Mouse (Mus musculus) lung, postnatal 0 days (tissue): Measurements from ENCODE around the gene Veph1. TPM values are rescaled to one million over a fixed set of nuclear protein-coding genes. Genes with fewer than 3 reads are reported as not detected.

Source experiments
- ATAC-seq: fragments of 200-750 bp; cut with Nextera tagmentation; 2 replicates; pipeline ENCODE4 v1.8.0; 2017; ENCODE audit warnings: moderate library complexity
- DNase-seq: peaks from one replicate; pipeline ENCODE4 v3.0.0-alpha.2; 2016; ENCODE audit warnings: low spot score
- H3K27ac ChIP-seq: fragments of 300-500 bp; sonication (generic); 2 replicates; pipeline ENCODE4 v1.5.1; 2014; ENCODE audit warnings: antibody characterized with exemption, mild to moderate bottlenecking, low read length, mixed read lengths
- H3K27me3 ChIP-seq: fragments of 300-500 bp; sonication (generic); replicated peaks from 2 replicates; pipeline ENCODE4 v1.6.1; 2014; ENCODE audit warnings: low read length, mixed read lengths; ENCODE audit not compliant: insufficient read depth
- H3K36me3 ChIP-seq: fragments of 300-500 bp; sonication (generic); 2 replicates; pipeline ENCODE4 v1.6.1; 2014; ENCODE audit warnings: low read length, mixed read lengths; ENCODE audit not compliant: insufficient read depth
- H3K4me1 ChIP-seq: fragments of 300-500 bp; sonication (generic); 2 replicates; pipeline ENCODE4 v1.6.1; 2014; ENCODE audit warnings: antibody characterized with exemption, low read depth, low read length, mixed read lengths; ENCODE audit not compliant: insufficient read depth
- H3K4me2 ChIP-seq: fragments of 300-500 bp; sonication (generic); replicated peaks from 2 replicates; pipeline ENCODE4 v1.6.1; 2014; ENCODE audit warnings: low read depth, mild to moderate bottlenecking, low read length, moderate library complexity, mixed read lengths
- H3K4me3 ChIP-seq: fragments of 300-500 bp; sonication (generic); 2 replicates; pipeline ENCODE4 v1.5.1; 2014; ENCODE audit warnings: low read depth, low read length
- H3K9ac ChIP-seq: fragments of 300-500 bp; sonication (generic); replicated peaks from 2 replicates; pipeline ENCODE4 v1.6.1; 2014; ENCODE audit warnings: low read depth, mild to moderate bottlenecking
- H3K9me3 ChIP-seq: fragments of 300-500 bp; sonication (generic); 2 replicates; pipeline ENCODE4 v1.6.1; 2016; ENCODE audit warnings: low read length, mixed read lengths
- CTCF ChIP-seq: IDR thresholded peaks from 2 replicates; pipeline ENCODE4 v1.5.1; 2016; ENCODE audit warnings: antibody characterized with exemption, mild to moderate bottlenecking
- EP300 ChIP-seq: IDR thresholded peaks from 2 replicates; pipeline ENCODE4 v1.6.1; 2016; ENCODE audit warnings: antibody characterized with exemption, mild to moderate bottlenecking, control low read depth
- WGBS: fragments of 180-500 bp; shearing (Covaris S2); extraction: QIAGEN DNeasy Blood & Tissue Kit; methylation state at CpG from one replicate; pipeline ENCODE4 v1.1.7; 2014; 5-methylcytosine and 5-hydroxymethylcytosine counted together
- polyA plus RNA-seq: library from polyadenylated mRNA; unstranded; fragments of >200 nt; fragmentation: Nextera tagmentation; extraction: Ambion mirVana; gene quantifications from 2 replicates; pipeline ENCODE4 v1.2.1, GENCODE M21; 2015

Gene Veph1
- polyA plus RNA-seq, 1 experiment from 2014 or later: 3.0 TPM

- no peak overlapping the region for H3K4me3 ChIP-seq
- DNase-seq (peak; percentile 51), ATAC-seq (peak; percentile 21; the same call in 1 of the 2 replicates)
- TF ChIP-seq CTCF (no peak), EP300 (0 out of 2 replicates have a peak, but pooled peaks have one; percentile 13)
- no peak overlapping the region for H3K27ac ChIP-seq
- H3K4me1 ChIP-seq: no peaks in the 10 kb centered on the region
- H3K9ac ChIP-seq: no peak overlapping the region
- no peaks in the 10 kb centered on the region for H3K9me3 ChIP-seq
- H3K4me2 ChIP-seq: no peak overlapping the region
- no peaks in the 10 kb centered on the region for H3K36me3 ChIP-seq
- WGBS: 39% methylated on average over 8 of the region's 8 CpGs
- 0 out of 2 replicates have a peak, but pooled peaks cover 4% of the 10 kb centered on the region for H3K27me3 ChIP-seq
Measured at GRCm38 (mm10) chr3:66215759-66216158, 80.9 kb downstream of the Veph1 start.

- TF ChIP-seq EP300: no peak
- TF ChIP-seq CTCF: no peak
- 92% methylated on average over 1 of the region's 1 CpGs for WGBS
- Histone ChIP-seq H3K9ac (no peak overlapping the region), H3K4me1 (no peaks in the 10 kb centered on the region), H3K4me2 (no peak overlapping the region), H3K9me3 (no peaks in the 10 kb centered on the region), H3K27me3 (no peaks in the 10 kb centered on the region), H3K27ac (no peak overlapping the region), H3K4me3 (no peak overlapping the region), H3K36me3 (no peaks in the 10 kb centered on the region)
- no peak for ATAC-seq
- DNase-seq: no peak
Measured at GRCm38 (mm10) chr3:66213524-66213923, 83.1 kb downstream of the Veph1 start.

GRCm38 (mm10) chr3:66208836-66209573 is 87.6 kb downstream of the Veph1 start:
- TF ChIP-seq CTCF: no peak
- no peak for TF ChIP-seq EP300
- no peaks in the 10 kb centered on the region for H3K27me3 ChIP-seq
- DNase-seq (no peak), ATAC-seq (no peak)
- no peak overlapping the region for H3K9ac ChIP-seq
- no peaks in the 10 kb centered on the region for H3K36me3 ChIP-seq
- no peak overlapping the region for H3K27ac ChIP-seq
- H3K4me3 ChIP-seq: no peak overlapping the region
- H3K4me1 ChIP-seq: no peaks in the 10 kb centered on the region
- H3K9me3 ChIP-seq: no peaks in the 10 kb centered on the region
- no peak overlapping the region for H3K4me2 ChIP-seq
- WGBS: 69% methylated on average over 4 of the region's 4 CpGs

GRCm38 (mm10) chr3:66193910-66194562 is 102.6 kb downstream of the Veph1 start:
- no peaks in the 10 kb centered on the region for H3K9me3 ChIP-seq
- TF ChIP-seq CTCF: no peak
- TF ChIP-seq EP300: no peak
- no peaks in the 10 kb centered on the region for H3K36me3 ChIP-seq
- H3K9ac ChIP-seq: no peak overlapping the region
- 72% methylated on average over 3 of the region's 3 CpGs for WGBS
- ATAC-seq (no peak), DNase-seq (no peak)
- H3K27ac ChIP-seq: no peak overlapping the region
- H3K4me1 ChIP-seq: no peaks in the 10 kb centered on the region
- H3K4me2 ChIP-seq: no peak overlapping the region
- H3K27me3 ChIP-seq: no peaks in the 10 kb centered on the region
- H3K4me3 ChIP-seq: no peak overlapping the region

- H3K4me2 ChIP-seq: no peak overlapping the region
- ATAC-seq: no peak
- H3K4me1 ChIP-seq: no peaks in the 10 kb centered on the region
- no peaks in the 10 kb centered on the region for H3K36me3 ChIP-seq
- no peak overlapping the region for H3K9ac ChIP-seq
- WGBS: 69% methylated on average over 2 of the region's 2 CpGs
- H3K4me3 ChIP-seq: no peak overlapping the region
- H3K27ac ChIP-seq: no peak overlapping the region
- no peaks in the 10 kb centered on the region for H3K9me3 ChIP-seq
- TF ChIP-seq CTCF (0 out of 2 replicates have a peak, but pooled peaks have one; percentile 18), EP300 (no peak)
- H3K27me3 ChIP-seq: no peaks in the 10 kb centered on the region
- DNase-seq: no peak
Measured at GRCm38 (mm10) chr3:66179647-66180046, 117.0 kb downstream of the Veph1 start.

- ATAC-seq: no peak
- no peak overlapping the region for H3K27ac ChIP-seq
- no peak overlapping the region for H3K4me2 ChIP-seq
- WGBS: 61% methylated on average over 5 of the region's 5 CpGs
- H3K4me3 ChIP-seq: no peak overlapping the region
- TF ChIP-seq CTCF (no peak), EP300 (no peak)
- no peaks in the 10 kb centered on the region for H3K36me3 ChIP-seq
- peak; percentile 20 for DNase-seq
- H3K4me1 ChIP-seq: no peaks in the 10 kb centered on the region
- no peaks in the 10 kb centered on the region for H3K9me3 ChIP-seq
- H3K9ac ChIP-seq: no peak overlapping the region
- no peaks in the 10 kb centered on the region for H3K27me3 ChIP-seq
Measured at GRCm38 (mm10) chr3:66172907-66173306, 123.7 kb downstream of the Veph1 start.
